Mouse (Mus musculus) midbrain, embryonic 10.5 days (tissue): Measurements from ENCODE around the gene Aldh3a2. TPM values are rescaled to one million over a fixed set of nuclear protein-coding genes. Genes with fewer than 3 reads are reported as not detected.
A peak's percentile ranks its signal among the peaks of the same experiment; 100 is the strongest.
"Not testable (repeated sequence)": the region's sequence is repeated elsewhere in the genome, so short reads cannot be mapped to it uniquely, and the experiment has no call there.

Source experiments
- DNase-seq: peaks from one replicate; pipeline ENCODE4 v3.0.0-alpha.2; 2017; ENCODE audit warnings: low spot score
- H3K27ac ChIP-seq: fragments of 300-500 bp; sonication (generic); replicated peaks from 2 replicates; pipeline ENCODE4 v1.5.1; 2016; ENCODE audit warnings: mild to moderate bottlenecking
- H3K27me3 ChIP-seq: fragments of 300-500 bp; sonication (generic); 2 replicates; pipeline ENCODE4 v1.6.1; 2016; ENCODE audit warnings: low read depth, mild to moderate bottlenecking; ENCODE audit not compliant: poor library complexity, severe bottlenecking
- H3K36me3 ChIP-seq: fragments of 300-500 bp; sonication (generic); 2 replicates; pipeline ENCODE4 v1.6.1; 2016; ENCODE audit warnings: mild to moderate bottlenecking, moderate library complexity
- H3K4me1 ChIP-seq: fragments of 300-500 bp; sonication (generic); 2 replicates; pipeline ENCODE4 v1.6.1; 2016
- H3K4me3 ChIP-seq: fragments of 300-500 bp; sonication (generic); 2 replicates; pipeline ENCODE4 v1.5.1; 2016; ENCODE audit warnings: mild to moderate bottlenecking, moderate library complexity
- H3K9me3 ChIP-seq: fragments of 300-500 bp; sonication (generic); replicated peaks from 2 replicates; pipeline ENCODE4 v1.6.1; 2016; ENCODE audit warnings: mild to moderate bottlenecking
- WGBS: fragments of 180-500 bp; shearing (Covaris S2); methylation state at CpG from one replicate; pipeline ENCODE4 v1.1.7; 2016; 5-methylcytosine and 5-hydroxymethylcytosine counted together
- polyA plus RNA-seq: library from polyadenylated mRNA; unstranded; fragments of >200 nt; fragmentation: Nextera tagmentation; extraction: Ambion mirVana; gene quantifications from 2 replicates; pipeline ENCODE4 v1.2.1, GENCODE M21; 2016

The Aldh3a2 gene
- polyA plus RNA-seq, 1 experiment from 2014 or later, result 19.7 TPM

GRCm38 (mm10) chr11:61175778-61176177 is 91.5 kb downstream of the Aldh3a2 start:
- Histone ChIP-seq H3K27me3 (no peaks in the 10 kb centered on the region), H3K4me1 (peaks cover 32% of the 10 kb centered on the region), H3K27ac (peak overlapping the region; percentile 97), H3K9me3 (no peaks in the 10 kb centered on the region), H3K36me3 (peaks cover 13% of the 10 kb centered on the region), H3K4me3 (peak overlapping the region; percentile 89)
- WGBS, result 73% methylated on average over 5 of the region's 5 CpGs
- no peak for DNase-seq

- Histone ChIP-seq H3K4me1 (peaks cover 32% of the 10 kb centered on the region), H3K36me3 (peaks cover 13% of the 10 kb centered on the region), H3K4me3 (peak within 1 kb of the TSS; percentile 89), H3K27me3 (no peaks in the 10 kb centered on the region), H3K9me3 (no peaks in the 10 kb centered on the region), H3K27ac (peak within 1 kb of the TSS; percentile 97)
- peak; percentile 100 for DNase-seq
- WGBS, result under 1% methylated on average over 66 of the region's 69 CpGs
Measured at GRCm38 (mm10) chr11:61174821-61175658, 92.2 kb downstream of the Aldh3a2 start, which contains the start of gene Usp22. Usp22 (minus strand) TSS chr11:61175055.

GRCm38 (mm10) chr11:61174291-61174820 is 92.9 kb downstream of the Aldh3a2 start:
- Histone ChIP-seq H3K27ac (peak overlapping the region; percentile 97), H3K4me1 (peaks cover 32% of the 10 kb centered on the region), H3K36me3 (peaks cover 13% of the 10 kb centered on the region), H3K9me3 (no peaks in the 10 kb centered on the region), H3K4me3 (peak overlapping the region; percentile 89), H3K27me3 (no peaks in the 10 kb centered on the region)
- DNase-seq, result peak; percentile 85
- WGBS, result under 1% methylated on average over 28 of the region's 28 CpGs

- Histone ChIP-seq H3K4me3 (peak overlapping the region; percentile 89), H3K36me3 (peaks cover 13% of the 10 kb centered on the region), H3K4me1 (peaks cover 32% of the 10 kb centered on the region)
- H3K9me3 ChIP-seq, H3K27ac ChIP-seq, H3K27me3 ChIP-seq, DNase-seq: not testable (repeated sequence)
- 39% methylated on average over 15 of the region's 15 CpGs for WGBS
Measured at GRCm38 (mm10) chr11:61173477-61173876, 93.8 kb downstream of the Aldh3a2 start.

Other genes with a start within 250 kb of the Aldh3a2 start
- 0.53 and 0.62 TPM in 2 replicates for gene Kcnj12, start 244.9 kb downstream of the Aldh3a2 start, polyA plus RNA-seq
- gene Tnfrsf13b, start 140.7 kb downstream of the Aldh3a2 start, polyA plus RNA-seq, result 1.2 TPM in 2 replicates
- 201 and 251 TPM in 2 replicates for gene Usp22, start 92.4 kb downstream of the Aldh3a2 start, polyA plus RNA-seq
- gene Aldh3a1, start 59.9 kb downstream of the Aldh3a2 start, polyA plus RNA-seq, result not detected in 2 replicates
- gene Slc47a2, start 75.4 kb upstream of the Aldh3a2 start, polyA plus RNA-seq, result not detected in 2 replicates
- 0.10 TPM in 1 of 2 replicates, not detected in the other for gene Slc47a1, start 110.9 kb upstream of the Aldh3a2 start, polyA plus RNA-seq
- gene Rnf112, start 186.7 kb upstream of the Aldh3a2 start, polyA plus RNA-seq, result 0.42 and 0.66 TPM in 2 replicates
- gene Mfap4, start 218.0 kb upstream of the Aldh3a2 start, polyA plus RNA-seq, result 38.4 and 59.9 TPM in 2 replicates
- 89.2 and 94.6 TPM in 2 replicates for gene Mapk7, start 226.9 kb upstream of the Aldh3a2 start, polyA plus RNA-seq
- gene B9d1, start 237.7 kb upstream of the Aldh3a2 start, polyA plus RNA-seq, result 52.5 and 56.0 TPM in 2 replicates